Mouse (Mus musculus) mouse embryonic stem cell (cell line): ENCODE data around the gene Sort1.

Source experiments
- in situ Hi-C, 2 experiments: fragments of 300-500 bp; cut with MboI; formaldehyde crosslinking; loops; 1 replicate in 1 of 2; 3 replicates in 1 of 2; pipeline ENCODE4 v1.14.3; 2019 to 2020; ENCODE audit warnings: low sequenced_read_pairs in 2 of 2, low pct_unique_long_range_greater_than_20kb in 1 of 2, mixed read lengths in 1 of 2; ENCODE audit not compliant: unreplicated experiment in 1 of 2

Gene Sort1

GRCm38 (mm10) chr3:108289311-108290130 lies 5.6 kb downstream of the Sort1 start:
- in situ Hi-C loops = loop anchor here in 1 of 2 experiments (10.0 kb wide), 1 partner anchor 95 kb away; the partner anchor contains the start of gene Psrc1

GRCm38 (mm10) chr3:108291036-108291799 lies 7.3 kb downstream of the Sort1 start:
- in situ Hi-C loops = no loop called here

DNA sequence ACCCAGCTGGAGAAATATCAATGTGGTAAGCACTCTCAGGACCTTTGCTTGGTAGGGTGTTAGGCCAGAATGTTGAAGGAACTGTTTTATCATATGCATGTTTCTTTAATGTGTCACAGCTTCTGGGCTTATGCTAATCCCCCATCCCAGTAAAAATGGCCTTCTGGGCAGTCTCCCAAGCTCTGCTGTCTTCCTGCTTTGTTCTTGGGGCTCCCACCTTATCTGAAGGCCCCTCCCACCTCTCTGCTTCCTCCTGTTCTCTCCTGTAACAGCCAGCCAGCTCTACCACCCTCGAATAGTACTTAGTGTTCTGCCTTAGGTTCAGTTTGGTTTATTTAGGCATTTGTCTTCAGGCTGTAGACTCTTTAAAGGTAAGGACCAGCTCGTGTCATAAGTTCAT lies 10.5 kb downstream of the Sort1 start:
- in situ Hi-C loops = no loop called here

- in situ Hi-C loops = no loop called here
Observed at GRCm38 (mm10) chr3:108295379-108296219, 11.7 kb downstream of the Sort1 start.

DNA sequence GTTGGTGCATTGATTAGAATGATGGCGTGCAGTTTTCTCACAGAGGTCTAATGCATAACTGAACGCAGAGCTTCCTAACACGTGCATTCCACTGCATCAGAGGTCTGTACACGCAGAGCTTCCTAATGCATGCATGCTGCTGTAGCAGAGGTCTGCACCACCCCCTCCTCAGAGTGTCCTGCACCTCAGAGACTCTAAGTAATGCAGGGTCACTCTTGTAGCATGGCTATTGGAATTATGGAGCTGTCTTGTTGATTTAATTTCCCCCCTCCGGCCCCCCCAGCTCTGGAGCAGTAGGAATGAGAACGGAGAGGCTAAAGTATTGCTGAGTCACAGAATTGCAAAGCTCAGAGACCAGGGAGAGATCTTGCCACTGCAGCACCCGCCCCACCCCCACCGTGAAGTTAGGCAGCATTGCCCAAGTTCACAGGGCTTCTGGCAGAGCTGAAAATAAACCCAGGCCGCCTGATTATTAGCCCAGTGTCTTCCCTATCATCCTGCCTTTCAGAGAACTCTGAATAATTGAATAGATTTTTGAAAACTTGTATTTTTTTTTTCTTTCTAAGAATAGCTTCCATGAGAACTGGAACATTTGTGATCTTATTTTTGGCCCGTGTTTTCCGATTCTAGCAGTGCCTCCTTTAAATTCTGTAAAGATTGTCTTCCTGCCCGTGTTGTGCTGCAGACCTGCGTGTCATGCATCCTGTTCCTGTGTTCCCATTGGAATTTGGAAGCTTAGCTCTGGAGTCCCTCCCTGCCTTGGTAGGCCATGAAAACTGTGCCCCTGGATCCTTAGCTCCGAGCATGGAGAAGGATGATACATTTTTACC lies 12.6 kb downstream of the Sort1 start:
- in situ Hi-C loops = no loop called here

DNA sequence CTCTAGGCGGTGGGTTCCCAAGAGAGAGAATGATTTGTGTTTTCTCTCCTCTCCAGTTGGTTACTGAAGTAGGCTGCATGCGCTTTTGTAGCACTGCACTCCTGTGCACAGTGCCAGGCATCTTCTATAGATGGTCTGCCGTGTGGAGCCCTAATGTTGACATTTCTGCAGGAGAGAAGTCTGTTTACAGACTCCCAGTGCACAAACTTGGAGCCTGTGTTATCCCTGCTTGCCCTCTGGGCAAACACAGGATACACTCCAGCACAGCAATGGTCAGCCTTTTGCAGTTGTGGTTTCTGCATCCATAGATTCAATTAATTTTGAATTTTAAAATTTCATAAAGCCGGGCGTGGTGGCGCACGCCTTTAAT lies 13.2 kb downstream of the Sort1 start:
- in situ Hi-C loops = no loop called here

GRCm38 (mm10) chr3:108297603-108298553 lies 14.0 kb downstream of the Sort1 start:
- in situ Hi-C loops = no loop called here

GRCm38 (mm10) chr3:108300455-108301030 lies 16.7 kb downstream of the Sort1 start:
- in situ Hi-C loops = no loop called here

GRCm38 (mm10) chr3:108303683-108304082 lies 19.8 kb downstream of the Sort1 start:
- in situ Hi-C loops = no loop called here

- in situ Hi-C loops = no loop called here
Observed at GRCm38 (mm10) chr3:108304747-108305146, 20.9 kb downstream of the Sort1 start.

GRCm38 (mm10) chr3:108306387-108306786 lies 22.5 kb downstream of the Sort1 start:
- in situ Hi-C loops = no loop called here

- in situ Hi-C loops = no loop called here
Observed at GRCm38 (mm10) chr3:108307485-108307884, 23.6 kb downstream of the Sort1 start.

- in situ Hi-C loops = no loop called here
Observed at GRCm38 (mm10) chr3:108310921-108311341, 27.0 kb downstream of the Sort1 start.

GRCm38 (mm10) chr3:108311688-108312087 lies 27.8 kb downstream of the Sort1 start:
- in situ Hi-C loops = no loop called here

- in situ Hi-C loops = no loop called here
Observed at GRCm38 (mm10) chr3:108312414-108312813, 28.5 kb downstream of the Sort1 start.

GRCm38 (mm10) chr3:108313138-108313537 lies 29.3 kb downstream of the Sort1 start:
- in situ Hi-C loops = no loop called here
